Mouse (Mus musculus) forebrain, embryonic 13.5 days (tissue): ENCODE results near the gene Mrpl40. TPM values are rescaled to one million over a fixed set of nuclear protein-coding genes. Genes with fewer than 3 reads are reported as not detected.
"Not testable (repeated sequence)": the region's sequence is repeated elsewhere in the genome, so short reads cannot be mapped to it uniquely, and the experiment has no call there.

Source experiments
- ATAC-seq: fragments of 200-750 bp; cut with Nextera tagmentation; 2 replicates; pipeline ENCODE4 v1.8.0; 2017
- H3K27ac ChIP-seq: fragments of 300-500 bp; sonication (generic); 2 replicates; pipeline ENCODE4 v1.5.1; 2015; ENCODE audit warnings: inconsistent platforms, mild to moderate bottlenecking, moderate library complexity
- H3K27me3 ChIP-seq: fragments of 300-500 bp; sonication (generic); 2 replicates; pipeline ENCODE4 v1.6.1; 2015; ENCODE audit warnings: mild to moderate bottlenecking, inconsistent platforms
- H3K36me3 ChIP-seq: fragments of 300-500 bp; sonication (generic); 2 replicates; pipeline ENCODE4 v1.6.1; 2015; ENCODE audit warnings: mild to moderate bottlenecking, inconsistent platforms; ENCODE audit not compliant: poor library complexity, severe bottlenecking
- H3K4me1 ChIP-seq: fragments of 300-500 bp; sonication (generic); 2 replicates; pipeline ENCODE4 v1.6.1; 2015; ENCODE audit warnings: inconsistent platforms
- H3K4me2 ChIP-seq: fragments of 300-500 bp; sonication (generic); 2 replicates; pipeline ENCODE4 v1.6.1; 2015; ENCODE audit warnings: inconsistent platforms, mild to moderate bottlenecking, moderate library complexity
- H3K4me3 ChIP-seq: fragments of 300-500 bp; sonication (generic); 2 replicates; pipeline ENCODE4 v1.5.1; 2015; ENCODE audit warnings: mild to moderate bottlenecking, inconsistent platforms
- H3K9ac ChIP-seq: fragments of 300-500 bp; sonication (generic); 2 replicates; pipeline ENCODE4 v1.6.1; 2015; ENCODE audit warnings: mild to moderate bottlenecking, inconsistent platforms
- H3K9me3 ChIP-seq: fragments of 300-500 bp; sonication (generic); replicated peaks from 2 replicates; pipeline ENCODE4 v1.6.1; 2016; ENCODE audit warnings: inconsistent platforms
- WGBS: fragments of 180-500 bp; shearing (Covaris S2); methylation state at CpG from one replicate; pipeline ENCODE4 v1.1.7; 2015; 5-methylcytosine and 5-hydroxymethylcytosine counted together
- polyA plus RNA-seq: library from polyadenylated mRNA; unstranded; fragments of >200 nt; fragmentation: Nextera tagmentation; extraction: Ambion mirVana; gene quantifications from 2 replicates; pipeline ENCODE4 v1.2.1, GENCODE M21; 2015

Gene Mrpl40
- 78.6 and 87.4 TPM in 2 replicates for polyA plus RNA-seq

- Histone ChIP-seq H3K27ac (peak within 1 kb of the TSS; percentile 96), H3K4me1 (peaks cover 37% of the 10 kb centered on the region), H3K4me3 (peak within 1 kb of the TSS; percentile 84), H3K9me3 (no peaks in the 10 kb centered on the region), H3K9ac (peak within 1 kb of the TSS; percentile 93), H3K4me2 (peak within 1 kb of the TSS; percentile 83), H3K36me3 (peaks cover 34% of the 10 kb centered on the region), H3K27me3 (no peaks in the 10 kb centered on the region)
- under 1% methylated on average over 67 of the region's 93 CpGs for WGBS
- ATAC-seq: peak; percentile 92
Observed at GRCm38 (mm10) chr16:18876442-18877308, at the start of gene Mrpl40, which contains the start of gene Hira. Gene Mrpl40 (minus strand): TSS chr16:18876862. Gene Hira (plus strand): TSS chr16:18877037.

DNA sequence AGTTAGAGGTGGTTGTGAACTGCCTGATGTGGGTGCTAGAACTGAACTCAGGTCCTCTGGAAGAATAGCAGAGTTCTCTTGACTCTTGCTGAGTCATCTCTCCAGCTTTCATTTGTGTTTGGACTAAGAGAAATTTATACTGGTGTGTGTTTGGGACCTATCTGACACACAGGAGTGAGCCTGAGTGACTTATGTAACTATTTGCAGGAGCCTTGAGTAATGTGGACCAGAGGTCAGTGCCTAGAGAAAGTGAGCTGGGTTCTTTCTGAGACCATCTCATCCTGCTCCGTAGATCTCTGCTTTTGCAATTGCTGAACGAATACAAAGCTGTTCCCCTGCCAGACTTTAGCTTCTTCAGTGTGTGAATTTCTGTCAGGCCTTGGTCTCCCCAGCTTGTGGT lies 45.1 kb upstream of the Mrpl40 start:
- Histone ChIP-seq H3K36me3 (peaks cover 96% of the 10 kb centered on the region), H3K27me3 (no peaks in the 10 kb centered on the region), H3K9me3 (no peaks in the 10 kb centered on the region), H3K27ac (no peak overlapping the region), H3K4me2 (no peak overlapping the region), H3K4me1 (no peaks in the 10 kb centered on the region), H3K4me3 (no peak overlapping the region), H3K9ac (no peak overlapping the region)
- no peak for ATAC-seq
- 89% methylated on average over 2 of the region's 2 CpGs for WGBS

GRCm38 (mm10) chr16:18916064-18916463 lies 39.4 kb upstream of the Mrpl40 start:
- no peak for ATAC-seq
- H3K27me3 ChIP-seq: no peaks in the 10 kb centered on the region
- no peaks in the 10 kb centered on the region for H3K9me3 ChIP-seq
- H3K27ac ChIP-seq: no peak overlapping the region
- WGBS: 96% methylated on average over 4 of the region's 4 CpGs
- H3K9ac ChIP-seq: no peak overlapping the region
- H3K36me3 ChIP-seq: peaks cover 80% of the 10 kb centered on the region
- H3K4me3 ChIP-seq: no peak overlapping the region
- H3K4me2 ChIP-seq: no peak overlapping the region
- no peaks in the 10 kb centered on the region for H3K4me1 ChIP-seq

GRCm38 (mm10) chr16:18905648-18906047 lies 29.0 kb upstream of the Mrpl40 start:
- Histone ChIP-seq H3K9ac (no peak overlapping the region), H3K36me3 (peaks cover 67% of the 10 kb centered on the region), H3K4me1 (no peaks in the 10 kb centered on the region), H3K27ac (no peak overlapping the region), H3K4me2 (no peak overlapping the region), H3K27me3 (no peaks in the 10 kb centered on the region), H3K4me3 (no peak overlapping the region), H3K9me3 (no peaks in the 10 kb centered on the region)
- 94% methylated on average over 1 of the region's 1 CpGs for WGBS
- ATAC-seq: no peak

GRCm38 (mm10) chr16:18896429-18896828 lies 19.8 kb upstream of the Mrpl40 start:
- no peak for ATAC-seq
- no peaks in the 10 kb centered on the region for H3K27me3 ChIP-seq
- WGBS: 95% methylated on average over 10 of the region's 10 CpGs
- H3K27ac ChIP-seq: no peak overlapping the region
- peaks cover 51% of the 10 kb centered on the region for H3K36me3 ChIP-seq
- H3K9ac ChIP-seq: no peak overlapping the region
- H3K4me3 ChIP-seq: no peak overlapping the region
- no peaks in the 10 kb centered on the region for H3K4me1 ChIP-seq
- H3K4me2 ChIP-seq: no peak overlapping the region
- H3K9me3 ChIP-seq: no peaks in the 10 kb centered on the region

DNA sequence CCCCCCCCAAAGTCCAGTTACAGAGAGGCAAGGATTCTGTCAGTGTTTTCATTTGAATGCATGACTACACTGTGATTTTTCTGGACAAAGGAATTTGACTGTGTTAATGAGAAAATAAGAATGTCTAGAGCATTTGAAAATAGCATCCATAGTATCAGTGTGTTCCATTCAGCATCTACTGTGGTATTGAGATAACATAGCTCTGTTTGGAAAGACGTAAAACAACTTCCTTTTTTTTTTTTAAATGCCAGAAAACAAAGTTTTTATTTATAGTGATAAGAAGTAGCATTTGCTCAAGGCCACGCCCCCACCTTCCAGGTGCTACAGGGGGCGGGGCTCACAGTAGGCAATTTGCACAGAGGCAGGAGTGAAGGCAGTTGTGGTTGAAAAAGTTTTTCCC lies 18.6 kb upstream of the Mrpl40 start:
- H3K36me3 ChIP-seq: peaks cover 42% of the 10 kb centered on the region
- no peak overlapping the region for H3K27ac ChIP-seq
- no peaks in the 10 kb centered on the region for H3K4me1 ChIP-seq
- no peaks in the 10 kb centered on the region for H3K27me3 ChIP-seq
- no peaks in the 10 kb centered on the region for H3K9me3 ChIP-seq
- no peak overlapping the region for H3K4me2 ChIP-seq
- H3K9ac ChIP-seq: no peak overlapping the region
- ATAC-seq: no peak
- H3K4me3 ChIP-seq: no peak overlapping the region
- 91% methylated on average over 3 of the region's 3 CpGs for WGBS

GRCm38 (mm10) chr16:18893840-18894372 lies 17.2 kb upstream of the Mrpl40 start:
- Histone ChIP-seq H3K9ac (no peak overlapping the region), H3K27me3 (no peaks in the 10 kb centered on the region), H3K27ac (no peak overlapping the region), H3K4me3 (no peak overlapping the region), H3K36me3 (peaks cover 28% of the 10 kb centered on the region), H3K4me1 (no peaks in the 10 kb centered on the region), H3K4me2 (no peak overlapping the region), H3K9me3 (no peaks in the 10 kb centered on the region)
- 87% methylated on average over 4 of the region's 4 CpGs for WGBS
- ATAC-seq: no peak

DNA sequence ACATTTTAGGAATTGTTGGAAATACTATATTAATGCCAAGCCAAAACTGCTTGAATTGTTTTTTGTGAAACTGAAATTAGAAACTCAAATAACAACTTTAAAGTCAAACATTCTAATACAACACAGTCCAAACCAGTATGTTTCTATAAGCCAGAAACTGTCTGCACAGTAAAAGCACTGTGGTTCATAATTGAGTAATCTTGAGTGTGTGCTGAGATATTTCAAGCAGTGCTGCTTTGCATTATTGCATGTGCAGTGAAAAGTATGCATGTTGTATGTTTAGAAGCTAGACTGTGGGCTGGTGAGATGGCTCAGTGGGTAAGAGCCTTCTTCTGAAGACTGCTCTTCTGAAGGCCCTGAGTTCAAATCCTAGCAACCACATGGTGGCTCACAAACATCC lies 7.4 kb upstream of the Mrpl40 start:
- ATAC-seq: no peak
- H3K4me3 ChIP-seq: no peak overlapping the region
- H3K4me1 ChIP-seq: peaks cover 20% of the 10 kb centered on the region
- no peak overlapping the region for H3K27ac ChIP-seq
- H3K27me3 ChIP-seq: no peaks in the 10 kb centered on the region
- no peaks in the 10 kb centered on the region for H3K9me3 ChIP-seq
- peaks cover 24% of the 10 kb centered on the region for H3K36me3 ChIP-seq
- H3K9ac ChIP-seq: no peak overlapping the region
- H3K4me2 ChIP-seq: no peak overlapping the region

- H3K27ac ChIP-seq: peak overlapping the region; percentile 96
- H3K27me3 ChIP-seq: no peaks in the 10 kb centered on the region
- peak overlapping the region; percentile 84 for H3K4me3 ChIP-seq
- H3K4me1 ChIP-seq: peaks cover 37% of the 10 kb centered on the region
- ATAC-seq: no peak
- H3K9me3 ChIP-seq: no peaks in the 10 kb centered on the region
- peak overlapping the region; percentile 93 for H3K9ac ChIP-seq
- 31% methylated on average over 20 of the region's 20 CpGs for WGBS
- peaks cover 23% of the 10 kb centered on the region for H3K36me3 ChIP-seq
- H3K4me2 ChIP-seq: peak overlapping the region; percentile 83
Observed at GRCm38 (mm10) chr16:18878091-18878720, 1.5 kb upstream of the Mrpl40 start.

GRCm38 (mm10) chr16:18877386-18878090 lies 876 bp upstream of the Mrpl40 start:
- Histone ChIP-seq H3K36me3 (peaks cover 30% of the 10 kb centered on the region), H3K4me1 (peaks cover 37% of the 10 kb centered on the region), H3K9me3 (no peaks in the 10 kb centered on the region), H3K4me3 (peak overlapping the region; percentile 84), H3K4me2 (peak overlapping the region; percentile 83), H3K9ac (peak overlapping the region; percentile 93), H3K27me3 (no peaks in the 10 kb centered on the region), H3K27ac (peak overlapping the region; percentile 96)
- WGBS: under 1% methylated on average over 43 of the region's 43 CpGs
- ATAC-seq: peak; percentile 38

DNA sequence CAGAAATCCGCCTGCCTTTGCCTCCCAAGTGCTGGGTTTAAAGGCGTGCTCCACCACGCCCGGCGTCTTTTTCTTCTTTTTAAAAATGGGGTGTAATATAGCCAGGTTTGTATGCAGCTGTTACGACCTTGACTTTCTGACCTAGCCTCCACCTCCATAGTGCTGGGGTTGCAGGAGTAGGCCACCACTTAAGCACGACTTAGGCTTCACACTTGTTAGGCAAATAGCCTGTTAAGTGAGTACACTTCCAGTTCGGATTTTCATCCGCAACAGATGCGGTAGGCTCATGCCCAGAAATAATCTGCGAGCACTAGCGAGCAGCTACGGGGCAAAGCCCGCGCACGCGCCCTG lies 596 bp downstream of the Mrpl40 start:
- peaks cover 34% of the 10 kb centered on the region for H3K36me3 ChIP-seq
- under 1% methylated on average over 17 of the region's 17 CpGs for WGBS
- peaks cover 36% of the 10 kb centered on the region for H3K4me1 ChIP-seq
- H3K4me2 ChIP-seq: peak overlapping the region; percentile 83
- peak overlapping the region; percentile 96 for H3K27ac ChIP-seq
- ATAC-seq: no peak
- H3K27me3 ChIP-seq: no peaks in the 10 kb centered on the region
- H3K4me3 ChIP-seq: peak overlapping the region; percentile 84
- H3K9me3 ChIP-seq: no peaks in the 10 kb centered on the region
- peak overlapping the region; percentile 93 for H3K9ac ChIP-seq

- not testable (repeated sequence) for H3K4me1 ChIP-seq, H3K4me3 ChIP-seq, H3K9me3 ChIP-seq, H3K4me2 ChIP-seq, H3K9ac ChIP-seq, H3K27ac ChIP-seq, H3K27me3 ChIP-seq, ATAC-seq
- 88% methylated on average over 1 of the region's 1 CpGs for WGBS
- H3K36me3 ChIP-seq: peaks cover 38% of the 10 kb centered on the region
Observed at GRCm38 (mm10) chr16:18870495-18870894, 6.2 kb downstream of the Mrpl40 start.
